Mouse (Mus musculus) v-Abl transformed pro-B cells (cell line): ENCODE measurements at regions not wholly inside any gene's neighbourhood (a gene's known extent, or its start where the extent isn't known, plus 50 kb on each side); places are given as distances from the start of the nearest gene placed in this dataset.
"Not testable (repeated sequence)": the region's sequence is repeated elsewhere in the genome, so short reads cannot be mapped to it uniquely, and the experiment has no call there.

Source experiments
- in situ Hi-C, 2 experiments: fragments of 400-800 bp; cut with MboI; formaldehyde crosslinking; loops; one replicate each; pipeline ENCODE4 v1.15.1; 2025; ENCODE audit not compliant: unreplicated experiment in 2 of 2

DNA sequence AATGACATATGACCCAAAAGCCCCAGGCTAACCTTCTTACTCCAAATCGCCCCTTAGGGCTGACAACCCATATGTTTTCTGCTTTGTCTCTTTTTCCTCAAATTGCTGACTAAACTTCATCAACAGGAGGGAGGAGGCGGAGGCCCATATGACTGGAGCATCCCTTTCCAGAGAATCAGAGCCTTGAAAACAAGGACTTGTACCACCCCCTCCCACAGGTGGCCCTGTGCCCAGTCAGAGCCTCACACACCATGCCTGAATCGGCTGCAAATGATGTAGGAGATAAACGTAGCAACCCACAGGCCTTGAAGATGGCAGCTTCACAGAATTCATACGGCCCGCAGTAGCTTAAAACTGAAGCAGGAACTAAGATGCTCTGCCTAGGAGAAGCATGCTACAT is 101.7 kb upstream of the Ipo5 start:
- in situ Hi-C loops, result no loop called here

DNA sequence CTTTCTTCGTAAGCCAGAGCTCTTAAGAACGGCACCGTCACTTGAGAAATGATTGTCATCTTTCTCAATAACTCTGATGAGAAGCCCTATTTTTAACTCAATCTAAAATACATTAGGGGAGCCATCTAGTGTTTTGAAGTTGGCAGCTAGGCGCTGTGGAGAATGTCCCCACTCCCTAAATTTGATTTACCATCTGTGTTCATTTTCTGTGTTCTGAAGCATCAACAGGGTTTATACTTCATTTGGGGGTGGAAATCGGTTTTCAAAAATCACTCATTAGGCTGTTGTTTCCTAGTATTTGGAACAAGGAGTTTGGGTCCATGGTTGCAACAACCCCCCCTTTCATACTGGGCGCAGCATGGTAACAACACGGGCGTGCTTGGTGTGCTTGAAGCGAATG is 97.1 kb upstream of the Ipo5 start:
- in situ Hi-C loops, result no loop called here

DNA sequence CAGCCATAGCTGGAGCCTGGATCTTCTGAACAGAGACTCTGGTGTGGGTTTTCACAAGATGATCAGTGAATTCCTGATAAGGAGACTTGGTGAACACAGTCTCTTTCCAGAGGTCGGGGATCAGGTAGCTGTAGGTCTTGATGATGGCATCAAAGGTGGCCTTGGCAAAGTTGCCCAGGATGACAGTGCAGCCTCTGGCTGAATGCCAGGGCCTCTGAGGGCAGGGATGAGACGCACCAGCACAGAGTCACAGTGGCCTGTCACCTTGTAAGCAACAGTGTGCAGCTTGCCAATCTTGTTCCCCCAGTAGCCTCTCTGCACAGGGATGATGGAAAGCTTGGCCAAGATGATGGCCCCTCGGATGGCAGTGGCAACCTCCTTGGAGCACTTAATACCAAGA is 95.9 kb upstream of the Ipo5 start:
- in situ Hi-C loops, result not testable (repeated sequence)

DNA sequence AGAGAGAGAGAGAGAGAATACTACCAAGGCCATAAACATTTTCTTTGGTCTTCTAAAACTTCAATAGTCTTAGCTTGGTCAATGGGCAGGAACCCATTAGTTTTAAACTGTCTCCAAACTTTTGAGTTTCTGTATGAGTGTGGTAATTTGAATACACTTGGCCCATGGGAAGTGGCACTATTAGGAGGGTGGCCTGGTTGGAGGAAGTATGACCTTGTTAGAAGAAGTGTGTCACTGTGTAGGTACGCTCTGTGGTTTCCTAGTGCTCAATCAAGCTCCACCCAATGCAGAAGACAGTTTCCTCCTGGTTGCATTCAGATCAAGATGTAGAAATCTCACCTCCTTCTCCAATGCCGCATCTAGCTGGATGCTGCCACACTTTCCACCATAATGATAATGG is 94.5 kb upstream of the Ipo5 start:
- in situ Hi-C loops, result no loop called here

GRCm38 (mm10) chr14:120826187-120826586 is 84.8 kb upstream of the Ipo5 start:
- in situ Hi-C loops, result loop anchor here in 1 of 2 experiments (25.0 kb wide), 1 partner anchor 136 kb away; no protein-coding TSS in a partner anchor

DNA sequence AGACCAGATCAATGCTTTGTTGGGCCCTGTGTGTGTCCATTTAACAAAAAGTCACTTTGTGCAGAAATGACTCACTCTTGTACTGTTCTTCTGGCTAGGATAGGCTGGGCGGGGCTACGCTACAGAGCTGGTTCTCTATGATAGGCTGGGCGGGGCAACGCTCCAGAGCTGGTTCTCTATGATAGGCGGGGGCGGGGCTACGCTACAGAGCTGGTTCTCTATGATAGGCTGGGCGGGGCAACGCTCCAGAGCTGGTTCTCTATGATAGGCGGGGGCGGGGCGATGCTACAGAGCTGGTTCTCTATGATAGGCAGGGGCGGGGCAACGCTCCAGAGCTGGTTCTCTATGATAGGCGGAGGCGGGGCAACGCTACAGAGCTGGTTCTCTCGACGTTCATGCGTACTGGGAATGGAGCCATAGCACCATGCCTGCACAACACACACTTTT is 80.6 kb upstream of the Ipo5 start:
- in situ Hi-C loops, result loop anchor here (5.0 to 25.0 kb wide), 5 partner anchors 132 to 747 kb away; no protein-coding TSS in a partner anchor

GRCm38 (mm10) chr14:120831397-120831796 is 79.6 kb upstream of the Ipo5 start:
- in situ Hi-C loops, result loop anchor here (5.0 to 25.0 kb wide), 5 partner anchors 131 to 746 kb away; no protein-coding TSS in a partner anchor

GRCm38 (mm10) chr14:120831847-120832613 is 79.0 kb upstream of the Ipo5 start:
- in situ Hi-C loops, result loop anchor here (5.0 to 25.0 kb wide), 5 partner anchors 130 to 745 kb away; no protein-coding TSS in a partner anchor

GRCm38 (mm10) chr14:120834821-120835220 is 76.2 kb upstream of the Ipo5 start:
- in situ Hi-C loops, result loop anchor here (5.0 to 25.0 kb wide), 7 partner anchors 127 to 742 kb away; no protein-coding TSS in a partner anchor

DNA sequence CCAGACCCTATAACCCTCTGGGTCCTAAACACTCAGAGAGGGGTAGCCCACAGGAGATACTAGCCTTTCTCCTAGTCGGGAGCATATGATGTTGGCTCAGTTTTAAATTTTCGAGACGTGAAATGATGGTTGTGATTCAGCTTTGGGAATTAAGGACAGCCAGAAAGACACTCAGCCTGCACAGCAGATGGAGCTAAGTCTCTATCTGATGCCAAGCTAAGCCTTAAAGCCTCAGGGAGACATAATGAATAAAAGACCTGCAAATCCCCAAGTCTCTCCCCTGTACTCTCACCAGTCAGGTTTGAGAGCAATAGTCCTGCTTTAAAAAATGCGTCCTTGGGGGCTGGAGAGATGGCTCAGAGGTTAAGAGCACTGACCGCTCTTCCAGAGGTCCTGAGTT is 75.3 kb upstream of the Ipo5 start:
- in situ Hi-C loops, result loop anchor here (5.0 to 25.0 kb wide), 5 partner anchors 127 to 739 kb away; no protein-coding TSS in a partner anchor

DNA sequence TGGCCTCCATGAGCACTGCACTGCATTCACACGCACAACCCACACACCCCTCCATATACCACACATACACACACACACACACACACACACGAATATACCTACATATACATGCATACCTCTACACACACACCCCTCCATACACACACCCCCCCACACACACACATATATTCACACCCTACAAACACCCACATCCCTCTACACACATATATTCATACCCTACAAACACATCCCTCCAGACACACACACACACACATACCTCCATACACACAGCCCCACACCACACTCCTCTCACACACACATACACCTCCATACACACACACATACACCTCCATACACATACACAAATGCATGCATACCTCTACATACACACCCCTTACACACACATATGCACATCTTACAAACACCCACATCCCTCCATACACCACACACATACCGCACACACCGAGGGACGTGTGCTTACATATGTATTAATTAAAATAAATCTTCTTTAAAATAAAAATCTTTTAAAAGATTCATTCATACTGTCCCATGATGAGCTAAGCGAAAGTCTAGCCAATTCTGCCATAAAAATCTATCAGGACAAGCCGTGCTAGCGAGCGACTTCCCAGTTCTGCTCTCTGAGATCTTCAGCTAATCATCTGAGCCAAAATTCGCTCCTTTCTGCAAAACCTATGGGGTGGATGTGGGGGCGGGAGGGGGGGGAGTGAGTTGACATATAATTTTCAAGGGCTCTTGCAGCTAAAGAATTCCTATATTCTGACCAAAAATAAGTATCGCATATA is 74.3 kb upstream of the Ipo5 start:
- in situ Hi-C loops, result loop anchor here (5.0 to 25.0 kb wide), 5 partner anchors 126 to 738 kb away; no protein-coding TSS in a partner anchor

- in situ Hi-C loops, result loop anchor here in 1 of 2 experiments (25.0 kb wide), 1 partner anchor 121 kb away; no protein-coding TSS in a partner anchor
Observed at GRCm38 (mm10) chr14:120840900-120841299, 70.1 kb upstream of the Ipo5 start.

DNA sequence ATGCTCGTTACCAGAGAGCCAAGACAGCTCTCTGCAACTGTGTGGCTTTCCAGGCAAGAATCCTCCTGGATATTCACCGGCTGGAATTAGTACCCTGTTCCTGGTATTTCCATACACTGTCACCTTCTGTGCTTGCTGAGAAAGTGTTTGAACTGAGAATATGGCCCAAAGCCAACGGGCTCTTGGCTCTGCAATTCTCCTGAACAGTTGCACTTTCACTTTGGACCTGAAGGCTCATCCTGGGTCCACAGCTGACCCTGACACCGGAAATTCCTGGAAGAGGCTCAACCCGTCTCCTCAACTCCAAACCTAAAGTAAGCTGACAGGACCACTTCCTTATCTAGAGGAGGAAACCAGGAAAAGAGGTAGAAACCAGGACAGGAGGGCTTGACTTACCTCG is 69.7 kb upstream of the Ipo5 start:
- in situ Hi-C loops, result loop anchor here in 1 of 2 experiments (25.0 kb wide), 1 partner anchor 121 kb away; no protein-coding TSS in a partner anchor

DNA sequence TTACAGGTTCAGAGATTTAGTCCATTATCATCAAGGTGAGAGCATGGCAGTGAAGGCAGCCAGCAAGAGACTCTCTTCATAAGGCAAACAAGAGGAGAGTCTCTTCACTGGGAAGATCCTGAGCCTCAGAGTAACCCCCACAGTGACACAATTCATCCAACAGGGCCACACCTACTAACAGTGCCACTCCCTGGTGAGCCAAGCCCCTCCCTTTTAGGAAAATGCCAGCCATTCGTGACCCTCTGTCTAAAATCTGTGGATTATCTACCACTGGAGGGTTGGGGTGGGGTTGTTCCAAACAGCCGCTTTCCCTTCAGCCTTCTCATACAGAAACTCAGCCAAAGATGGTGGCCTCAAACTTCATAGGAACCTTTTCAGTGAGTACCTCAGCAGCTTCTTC is 65.9 kb upstream of the Ipo5 start:
- in situ Hi-C loops, result loop anchor here in 1 of 2 experiments (25.0 kb wide), 1 partner anchor 117 kb away; no protein-coding TSS in a partner anchor

- in situ Hi-C loops, result loop anchor here in 1 of 2 experiments (25.0 kb wide), 1 partner anchor 116 kb away; no protein-coding TSS in a partner anchor
Observed at GRCm38 (mm10) chr14:120846073-120846850, 64.8 kb upstream of the Ipo5 start.

GRCm38 (mm10) chr14:120847006-120847405 is 64.0 kb upstream of the Ipo5 start:
- in situ Hi-C loops, result loop anchor here in 1 of 2 experiments (25.0 kb wide), 1 partner anchor 115 kb away; no protein-coding TSS in a partner anchor

- in situ Hi-C loops, result loop anchor here in 1 of 2 experiments (25.0 kb wide), 1 partner anchor 114 kb away; no protein-coding TSS in a partner anchor
Observed at GRCm38 (mm10) chr14:120848083-120848951, 62.7 kb upstream of the Ipo5 start.

DNA sequence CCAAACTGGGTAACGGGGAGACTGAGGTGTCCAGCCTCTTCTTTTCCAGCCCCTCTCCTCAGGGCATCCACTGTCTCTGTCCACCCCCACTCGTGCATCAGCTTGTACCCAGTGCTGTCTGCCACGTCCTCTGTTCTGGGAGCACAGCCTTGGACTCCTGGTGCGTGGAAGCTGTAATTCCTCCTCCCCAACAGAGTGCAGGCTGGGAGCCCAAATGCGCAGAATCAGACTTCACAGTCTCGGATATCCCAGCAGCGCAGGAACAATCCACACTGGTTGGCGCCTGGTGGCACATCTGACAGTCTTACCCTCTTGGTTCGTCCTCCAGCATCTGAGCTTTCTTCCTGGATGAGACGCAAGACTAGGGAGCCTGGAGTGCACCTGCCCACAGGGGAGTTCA is 61.9 kb upstream of the Ipo5 start:
- in situ Hi-C loops, result loop anchor here in 1 of 2 experiments (25.0 kb wide), 1 partner anchor 113 kb away; no protein-coding TSS in a partner anchor

GRCm38 (mm10) chr14:120853643-120854042 is 57.4 kb upstream of the Ipo5 start:
- in situ Hi-C loops, result no loop called here
